Mouse (Mus musculus): ENCODE measurements around the gene Cnot3. TPM values are rescaled to one million over a fixed set of nuclear protein-coding genes. Genes with fewer than 3 reads are reported as not detected.
"Not testable (repeated sequence)": the region's sequence is repeated elsewhere in the genome, so short reads cannot be mapped to it uniquely, and the experiment has no call there.

Gene Cnot3
- polyA plus RNA-seq, 1 experiment from 2014 or later: 43.5 TPM

DNA sequence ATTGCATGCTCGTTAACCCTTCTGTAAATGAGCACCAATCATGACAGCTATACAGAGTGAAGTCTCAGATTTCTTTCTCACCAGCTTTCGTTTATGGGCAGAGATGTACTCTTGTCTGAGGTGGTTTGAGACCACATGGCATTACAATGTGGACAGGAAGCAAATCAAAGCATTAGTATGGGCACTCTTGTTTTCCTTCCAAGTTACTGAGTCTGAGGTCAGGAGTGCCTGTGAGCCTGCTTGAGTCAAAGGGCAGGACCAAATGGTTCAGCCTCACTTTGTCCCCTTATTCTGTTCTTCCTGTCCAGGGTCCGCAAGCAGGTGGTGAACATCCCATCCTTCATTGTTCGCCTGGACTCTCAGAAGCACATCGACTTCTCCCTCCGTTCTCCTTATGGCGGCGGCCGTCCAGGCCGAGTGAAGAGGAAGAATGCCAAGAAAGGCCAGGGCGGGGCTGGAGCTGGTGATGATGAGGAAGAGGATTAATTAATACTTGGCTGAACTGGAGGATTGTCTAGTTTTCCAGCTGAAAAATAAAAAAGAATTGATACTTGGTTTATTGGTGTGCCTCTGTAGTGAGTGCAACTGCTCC lies 61.4 kb downstream of the Cnot3 start:
- H3K27me3 ChIP-seq (ENCODE audit: control insufficient read depth, insufficient read depth, low read length): no peaks in the 10 kb centered on the region
- ATAC-seq (replicated peaks; ENCODE audit: insufficient number of reproducible peaks, low FRiP score, low TSS enrichment): no peak
- H3K9ac ChIP-seq (ENCODE audit: low read depth, low read length): peak overlapping the region; percentile 87; the same call in 1 of the 2 replicates
- 66% methylated on average over 11 of the region's 11 CpGs for WGBS (ENCODE audit: insufficient replicate concordance)
- H3K9me3 ChIP-seq (replicated peaks; ENCODE audit: control insufficient read depth, low read length): no peaks in the 10 kb centered on the region
- peak overlapping the region; percentile 78 for H3K4me3 ChIP-seq (ENCODE audit: low read depth, low read length)
- peaks cover 5% of the 10 kb centered on the region for H3K36me3 ChIP-seq (ENCODE audit: control insufficient read depth, insufficient read depth, low read length)
- H3K4me1 ChIP-seq (ENCODE audit: control insufficient read depth, insufficient read depth, low read length): peaks cover 8% of the 10 kb centered on the region
- peak overlapping the region; percentile 92 for H3K4me2 ChIP-seq
- H3K27ac ChIP-seq (ENCODE audit: low read depth, low read length): no peak overlapping the region

GRCm38 (mm10) chr7:3707027-3707426 lies 62.0 kb downstream of the Cnot3 start:
- 46% methylated on average over 4 of the region's 4 CpGs for WGBS (ENCODE audit: insufficient replicate concordance)

DNA sequence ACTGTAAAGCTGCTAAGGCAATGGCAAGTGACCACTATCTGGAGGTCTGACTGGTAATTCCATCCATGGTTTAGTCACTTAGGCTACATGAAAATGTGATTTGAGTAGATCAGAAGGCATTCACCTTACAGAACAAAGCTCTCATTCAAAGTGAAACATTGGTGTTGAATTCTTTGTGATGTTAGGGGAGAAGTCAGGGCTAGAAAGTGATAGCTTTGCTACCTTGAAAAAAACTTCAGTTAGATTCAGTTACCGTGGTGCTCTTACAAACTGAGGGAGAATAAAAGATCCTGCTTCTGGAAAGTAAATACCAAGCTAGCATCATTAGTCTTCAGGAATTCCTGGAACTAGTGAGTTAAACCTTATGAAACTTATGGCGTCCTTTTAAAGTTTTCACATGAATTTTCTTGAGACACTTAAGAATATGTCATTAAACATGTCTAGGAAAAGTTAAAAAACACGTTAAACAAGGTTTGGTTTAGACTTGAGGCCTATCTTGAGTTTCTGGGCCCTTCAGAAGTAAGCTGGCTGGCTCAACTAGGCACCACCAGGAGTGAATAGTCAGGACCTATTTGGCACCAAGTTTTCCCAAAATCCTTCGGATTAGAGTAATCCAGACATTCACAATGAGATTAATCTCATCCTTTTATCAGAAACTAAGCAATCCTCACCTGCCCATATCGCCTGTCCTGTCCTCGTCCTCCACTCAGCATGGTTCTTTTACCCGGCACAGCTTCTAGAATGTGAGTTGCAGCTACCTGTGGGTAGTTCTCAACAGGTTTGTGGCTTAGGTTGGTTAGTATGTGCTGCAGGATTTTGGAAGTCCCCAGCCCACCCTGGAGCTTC lies 62.7 kb downstream of the Cnot3 start:
- Histone ChIP-seq H3K9ac (ENCODE audit: low read depth, low read length) (no peak overlapping the region), H3K9me3 (replicated peaks; ENCODE audit: control insufficient read depth, low read length) (no peaks in the 10 kb centered on the region), H3K27me3 (ENCODE audit: control insufficient read depth, insufficient read depth, low read length) (no peaks in the 10 kb centered on the region), H3K36me3 (ENCODE audit: control insufficient read depth, insufficient read depth, low read length) (peaks cover 5% of the 10 kb centered on the region), H3K4me1 (ENCODE audit: control insufficient read depth, insufficient read depth, low read length) (peaks cover 8% of the 10 kb centered on the region), H3K4me3 (ENCODE audit: low read depth, low read length) (no peak overlapping the region), H3K4me2 (no peak overlapping the region), H3K27ac (ENCODE audit: low read depth, low read length) (no peak overlapping the region; the same call in 1 of the 2 replicates)
- WGBS (ENCODE audit: insufficient replicate concordance): 30% methylated on average over 7 of the region's 7 CpGs
- no peak for ATAC-seq (replicated peaks; ENCODE audit: insufficient number of reproducible peaks, low FRiP score, low TSS enrichment)

More at GRCm38 (mm10) chr7:3707027-3707426, 62.0 kb downstream of the Cnot3 start:
- Histone ChIP-seq H3K4me2 (no peak overlapping the region), H3K9ac (ENCODE audit: low read depth, low read length) (no peak overlapping the region), H3K4me3 (ENCODE audit: low read depth, low read length) (no peak overlapping the region), H3K27ac (ENCODE audit: low read depth, low read length) (no peak overlapping the region), H3K27me3 (ENCODE audit: control insufficient read depth, insufficient read depth, low read length) (no peaks in the 10 kb centered on the region), H3K36me3 (ENCODE audit: control insufficient read depth, insufficient read depth, low read length) (peaks cover 5% of the 10 kb centered on the region), H3K9me3 (replicated peaks; ENCODE audit: control insufficient read depth, low read length) (no peaks in the 10 kb centered on the region), H3K4me1 (ENCODE audit: control insufficient read depth, insufficient read depth, low read length) (peaks cover 8% of the 10 kb centered on the region)
- ATAC-seq (replicated peaks; ENCODE audit: insufficient number of reproducible peaks, low FRiP score, low TSS enrichment): no peak

GRCm38 (mm10) chr7:3708447-3708980 lies 63.4 kb downstream of the Cnot3 start:
- H3K4me2 ChIP-seq; H3K27me3 ChIP-seq (ENCODE audit: control insufficient read depth, insufficient read depth, low read length); H3K27ac ChIP-seq (ENCODE audit: low read depth, low read length); ATAC-seq (replicated peaks; ENCODE audit: insufficient number of reproducible peaks, low FRiP score, low TSS enrichment); H3K9ac ChIP-seq (ENCODE audit: low read depth, low read length); H3K9me3 ChIP-seq (replicated peaks; ENCODE audit: control insufficient read depth, low read length); H3K36me3 ChIP-seq (ENCODE audit: control insufficient read depth, insufficient read depth, low read length); H3K4me1 ChIP-seq (ENCODE audit: control insufficient read depth, insufficient read depth, low read length); H3K4me3 ChIP-seq (ENCODE audit: low read depth, low read length): not testable (repeated sequence)
- 36% methylated on average over 5 of the region's 5 CpGs for WGBS (ENCODE audit: insufficient replicate concordance)

DNA sequence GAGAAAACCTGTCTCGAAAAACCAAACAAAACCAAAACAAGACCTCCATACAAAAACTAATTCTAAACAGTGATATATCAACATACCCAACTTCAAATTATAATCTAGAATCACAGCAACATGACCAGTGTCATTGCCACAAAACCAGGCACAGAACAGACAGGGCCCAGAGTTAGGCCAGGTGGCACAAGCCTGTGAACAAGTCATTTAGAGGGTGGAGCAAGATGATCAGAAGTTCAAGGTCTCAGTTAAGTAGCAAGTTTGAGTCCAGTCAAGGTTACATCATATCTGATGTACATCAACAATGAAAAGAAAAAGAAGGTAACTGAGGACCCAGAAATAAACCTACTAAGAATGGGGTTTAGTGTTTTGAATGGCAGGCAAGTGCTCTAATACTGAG lies 63.9 kb downstream of the Cnot3 start:
- Histone ChIP-seq H3K9me3 (replicated peaks; ENCODE audit: control insufficient read depth, low read length) (no peaks in the 10 kb centered on the region), H3K36me3 (ENCODE audit: control insufficient read depth, insufficient read depth, low read length) (peaks cover 5% of the 10 kb centered on the region), H3K27ac (ENCODE audit: low read depth, low read length) (no peak overlapping the region), H3K27me3 (ENCODE audit: control insufficient read depth, insufficient read depth, low read length) (no peaks in the 10 kb centered on the region), H3K9ac (ENCODE audit: low read depth, low read length) (no peak overlapping the region), H3K4me2 (no peak overlapping the region), H3K4me1 (ENCODE audit: control insufficient read depth, insufficient read depth, low read length) (peaks cover 8% of the 10 kb centered on the region), H3K4me3 (ENCODE audit: low read depth, low read length) (no peak overlapping the region)
- WGBS (ENCODE audit: insufficient replicate concordance): 84% methylated on average over 1 of the region's 1 CpGs
- no peak for ATAC-seq (replicated peaks; ENCODE audit: insufficient number of reproducible peaks, low FRiP score, low TSS enrichment)

Small RNA genes within 50 kb of the gene (microRNA-seq; reads per million reads assigned to microRNA genes)
- gene Mir3572 (ENCODE audit: borderline number of aligned reads): 2.6 reads per million, percentile 30 among the genes with 10 or more reads in this experiment

Other genes with a start within 250 kb of the Cnot3 start
- 18.3 and 19.0 TPM in 2 replicates for gene Cacng6, start 221.1 kb upstream of the Cnot3 start, polyA plus RNA-seq (2014; fragmentation: Nextera tagmentation; extraction: Ambion mirVana)
- gene Tarm1, start 142.6 kb upstream of the Cnot3 start, polyA plus RNA-seq (2014; fragmentation: Nextera tagmentation; extraction: Ambion mirVana): not detected in 2 replicates
- gene Oscar, start 29.1 kb upstream of the Cnot3 start, polyA plus RNA-seq (2014; fragmentation: Nextera tagmentation; extraction: Ambion mirVana): 0.21 and 0.56 TPM in 2 replicates
- gene Ndufa3, start 27.9 kb upstream of the Cnot3 start, polyA plus RNA-seq (2014; fragmentation: Nextera tagmentation; extraction: Ambion mirVana): 621 and 642 TPM in 2 replicates
- 17.8 and 20.0 TPM in 2 replicates for gene Tfpt, start 15.3 kb upstream of the Cnot3 start, polyA plus RNA-seq (2014; fragmentation: Nextera tagmentation; extraction: Ambion mirVana)
- 67.6 and 78.3 TPM in 2 replicates for gene Prpf31, start 15.3 kb upstream of the Cnot3 start, polyA plus RNA-seq (2014; fragmentation: Nextera tagmentation; extraction: Ambion mirVana)
- gene Leng1, start 20.6 kb downstream of the Cnot3 start, polyA plus RNA-seq (2014; fragmentation: Nextera tagmentation; extraction: Ambion mirVana): 16.3 and 16.6 TPM in 2 replicates
- 5.7 and 6.2 TPM in 2 replicates for gene Tmc4, start 32.3 kb downstream of the Cnot3 start, polyA plus RNA-seq (2014; fragmentation: Nextera tagmentation; extraction: Ambion mirVana)
- gene Tsen34, start 47.6 kb downstream of the Cnot3 start, polyA plus RNA-seq (2014; fragmentation: Nextera tagmentation; extraction: Ambion mirVana): 173 and 197 TPM in 2 replicates
- 23.9 and 30.2 TPM in 2 replicates for gene Mboat7, start 48.3 kb downstream of the Cnot3 start, polyA plus RNA-seq (2014; fragmentation: Nextera tagmentation; extraction: Ambion mirVana)
- 925 and 966 TPM in 2 replicates for gene Rps9, start 58.7 kb downstream of the Cnot3 start, polyA plus RNA-seq (2014; fragmentation: Nextera tagmentation; extraction: Ambion mirVana)
- 0.06 and 0.07 TPM in 2 replicates for gene Pirb, start 75.1 kb downstream of the Cnot3 start, polyA plus RNA-seq (2014; fragmentation: Nextera tagmentation; extraction: Ambion mirVana)
- gene Gm15448, start 180.4 kb downstream of the Cnot3 start, polyA plus RNA-seq (2014; fragmentation: Nextera tagmentation; extraction: Ambion mirVana): not detected in 2 replicates
- not detected in 2 replicates for gene Pira2, start 199.8 kb downstream of the Cnot3 start, polyA plus RNA-seq (2014; fragmentation: Nextera tagmentation; extraction: Ambion mirVana)

Measured in heart, embryonic 11.5 days (tissue).